Mouse (Mus musculus): ENCODE measurements around the gene Aldh16a1. TPM values are rescaled to one million over a fixed set of nuclear protein-coding genes. Genes with fewer than 3 reads are reported as not detected.

Aldh16a1 gene
- total and polyA plus RNA-seq, 3 experiments, result 26.9 to 49.8 (median 45.1) TPM

- no peaks in the 10 kb centered on the region for H3K79me2 ChIP-seq (replicated peaks; ENCODE audit: control insufficient read depth, extremely low read depth, insufficient read depth, poor library complexity, severe bottlenecking)
- H3K9ac ChIP-seq (ENCODE audit: insufficient read depth, low read depth), result no peak overlapping the region
- H3K36me3 ChIP-seq (replicated peaks in 1 of 2; ENCODE audit: control insufficient read depth in 1 of 2, insufficient read depth in 1 of 2, low read length in 1 of 2), result peaks cover 12 to 44% of the 10 kb centered on the region in 2 experiments
- no peak overlapping the region for H3K4me2 ChIP-seq (ENCODE audit: insufficient read depth, low read depth, poor library complexity, severe bottlenecking)
- H3K4me3 ChIP-seq (replicated peaks in 1 of 3; ENCODE audit: low read depth in 2 of 3, low read length in 2 of 3, poor library complexity in 1 of 3), result no peak overlapping the region
- TF ChIP-seq EP300 (IDR thresholded peaks at IDR 0.05; ENCODE audit: low read length) (no peak), ZMIZ1 (IDR thresholded peaks at IDR 0.05; ENCODE audit: low read depth, low read length) (no peak), KAT2A (IDR thresholded peaks at IDR 0.05; ENCODE audit: insufficient replicate concordance, low read length) (no peak), HCFC1 (IDR thresholded peaks at IDR 0.05; ENCODE audit: low read depth, low read length) (no peak), GABPA (IDR thresholded peaks at IDR 0.05; ENCODE audit: insufficient replicate concordance, low read depth, low read length) (no peak), JUN (IDR thresholded peaks at IDR 0.05; ENCODE audit: insufficient read depth, low read depth, low read length) (no peak), SMC3 (IDR thresholded peaks at IDR 0.05; ENCODE audit: low read depth, low read length) (no peak), MAFK (IDR thresholded peaks at IDR 0.05; ENCODE audit: insufficient replicate concordance, low read length) (no peak), MXI1 (IDR thresholded peaks at IDR 0.05; ENCODE audit: low read depth, low read length) (no peak), CHD1 (IDR thresholded peaks at IDR 0.05; ENCODE audit: low read depth, low read length) (no peak), MYC (IDR thresholded peaks at IDR 0.05; ENCODE audit: low read depth, low read length) (no peak), ELF1 (IDR thresholded peaks at IDR 0.05; ENCODE audit: low read depth, low read length) (no peak), JUND (conservative IDR thresholded peaks at IDR 0.05; ENCODE audit: low read depth, low read length) (no peak), RCOR1 (conservative IDR thresholded peaks at IDR 0.05; ENCODE audit: low read depth, low read length) (no peak), RAD21 (IDR thresholded peaks at IDR 0.05; ENCODE audit: low read depth, low read length) (no peak)
- H3K27me3 ChIP-seq (replicated peaks), result no peaks in the 10 kb centered on the region
- dilution Hi-C loops (cut with MboI; ENCODE audit: extremely low pct_ligation_motif_present, extremely low pct_unique_long_range_greater_than_20kb, low sequenced_read_pairs), result no loop called here
- no peaks in the 10 kb centered on the region for H3K9me3 ChIP-seq (replicated peaks; ENCODE audit: low read length)
- DNase-seq (ENCODE audit: extremely low read depth), result no peak
- H3K27ac ChIP-seq (ENCODE audit: insufficient read depth, low read depth), result no peak overlapping the region
- peaks cover 2 to 23% of the 10 kb centered on the region in 2 experiments; a peak in 3 of 4 replicates for H3K4me1 ChIP-seq (ENCODE audit: control insufficient read depth in 1 of 2, insufficient read depth in 2 of 2)
- in situ Hi-C loops (cut with MboI; ENCODE audit: low pct_ligation_motif_present, low pct_unique_long_range_greater_than_20kb, low sequenced_read_pairs), result no loop called here
Measured at GRCm38 (mm10) chr7:45139904-45140723, 14.3 kb downstream of the Aldh16a1 start.

GRCm38 (mm10) chr7:45138403-45138802, 16.0 kb downstream of the Aldh16a1 start:
- H3K27me3 ChIP-seq (replicated peaks), result no peaks in the 10 kb centered on the region
- H3K79me2 ChIP-seq (replicated peaks; ENCODE audit: control insufficient read depth, extremely low read depth, insufficient read depth, poor library complexity, severe bottlenecking), result no peaks in the 10 kb centered on the region
- dilution Hi-C loops (cut with MboI; ENCODE audit: extremely low pct_ligation_motif_present, extremely low pct_unique_long_range_greater_than_20kb, low sequenced_read_pairs) (no loop called here), in situ Hi-C loops (cut with MboI; ENCODE audit: low pct_ligation_motif_present, low pct_unique_long_range_greater_than_20kb, low sequenced_read_pairs) (no loop called here)
- TF ChIP-seq NELFE (IDR thresholded peaks at IDR 0.05; ENCODE audit: low read depth, low read length), result no peak
- TF ChIP-seq TBP (conservative IDR thresholded peaks at IDR 0.05; ENCODE audit: low read depth, low read length), result 0 out of 2 replicates have a peak, but pooled peaks have one; percentile 24
- no peak for TF ChIP-seq ETS1 (conservative IDR thresholded peaks at IDR 0.05; ENCODE audit: low read depth, low read length)
- TF ChIP-seq MEF2A (IDR thresholded peaks at IDR 0.05; ENCODE audit: borderline replicate concordance, low read depth, low read length), result no peak
- TF ChIP-seq E2F4 (IDR thresholded peaks at IDR 0.05; ENCODE audit: insufficient replicate concordance, low read depth, low read length), result no peak
- TF ChIP-seq CTCF (conservative IDR thresholded peaks at IDR 0.05 in 1 of 2, IDR thresholded peaks at IDR 0.05 in 1 of 2; ENCODE audit: low read depth in 2 of 2, low read length in 2 of 2), result no peak
- no peak for TF ChIP-seq RAD21 (IDR thresholded peaks at IDR 0.05; ENCODE audit: low read depth, low read length)
- TF ChIP-seq NRF1 (IDR thresholded peaks at IDR 0.05; ENCODE audit: low read depth, low read length), result no peak
- no peak for TF ChIP-seq HCFC1 (IDR thresholded peaks at IDR 0.05; ENCODE audit: low read depth, low read length)
- H3K9me3 ChIP-seq (replicated peaks; ENCODE audit: low read length), result peaks cover under 1% of the 10 kb centered on the region
- no peak for DNase-seq (ENCODE audit: extremely low read depth)
- H3K9ac ChIP-seq (ENCODE audit: insufficient read depth, low read depth), result no peak overlapping the region
- no peak overlapping the region for H3K27ac ChIP-seq (ENCODE audit: insufficient read depth, low read depth)
- H3K4me3 ChIP-seq (replicated peaks in 1 of 3; ENCODE audit: low read depth in 2 of 3, low read length in 2 of 3, poor library complexity in 1 of 3), result no peak overlapping the region
- no peak overlapping the region for H3K4me2 ChIP-seq (ENCODE audit: insufficient read depth, low read depth, poor library complexity, severe bottlenecking)
- peaks cover 6 to 33% of the 10 kb centered on the region in 2 experiments for H3K36me3 ChIP-seq (replicated peaks in 1 of 2; ENCODE audit: control insufficient read depth in 1 of 2, insufficient read depth in 1 of 2, low read length in 1 of 2)
- peaks cover 5 to 34% of the 10 kb centered on the region in 2 experiments for H3K4me1 ChIP-seq (ENCODE audit: control insufficient read depth in 1 of 2, insufficient read depth in 2 of 2)

Data from CH12.LX (cell line).